In the genomic region with DNA sequence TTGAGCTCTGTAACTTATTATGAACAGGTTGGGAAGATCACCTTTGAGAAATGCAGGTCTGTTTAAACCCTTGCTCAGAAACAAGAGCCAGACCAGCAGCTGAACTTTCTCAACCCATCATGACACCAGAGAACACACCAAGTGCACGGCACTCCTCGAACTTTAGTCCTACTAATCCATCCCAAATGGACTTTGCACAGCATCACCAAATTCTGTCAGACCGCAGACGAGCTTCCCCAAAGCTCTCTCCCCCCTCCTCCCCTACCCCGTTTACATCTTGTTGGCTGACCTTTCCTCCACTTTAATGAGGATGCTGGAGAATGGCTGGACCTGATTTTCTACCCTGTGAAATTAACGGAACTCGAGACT, we compare ENCODE assay signal across 17 mouse cellular contexts. TPM values are rescaled to one million over a fixed set of nuclear protein-coding genes. Genes with fewer than 3 reads are reported as not detected.
DNase-seq lines count a peak whose midpoint lies in the region; ATAC-seq and TF ChIP-seq lines count a peak whose summit lies in the region.
"Had no signal": no experiment of that assay in that cellular context is flagged by ENCODE, and none has a peak within 500 bp of the region (broad histone marks: within the 10 kb centered on the region; RNA-seq: fewer than 3 reads in every experiment).

No protein-coding gene starts in this region.

- H3K27ac ChIP-seq in layer of hippocampus, adult 2 months: no peak overlapping the region
- 0 out of 2 replicates have a peak overlapping the region, but pooled peaks have one; percentile 9 for H3K27ac ChIP-seq in forebrain, embryonic 12.5 days
- H3K27ac ChIP-seq in hindbrain, embryonic 16.5 days (ENCODE audit: low read depth, low read length): no peak overlapping the region
- no peak overlapping the region for H3K27ac ChIP-seq in heart, embryonic 10.5 days
- H3K27ac ChIP-seq: left cerebral cortex, adult 2 months; liver, embryonic 12.5 days had no signal

- no peak for ATAC-seq in forebrain, embryonic 12.5 days (ENCODE audit: low FRiP score)
- no peak for ATAC-seq in hindbrain, embryonic 16.5 days
- ATAC-seq: liver, embryonic 12.5 days; lung, postnatal 0 days had no signal

- 4% methylated on average over 7 of the region's 7 CpGs for WGBS in forebrain, embryonic 12.5 days
- 21% methylated on average over 7 of the region's 7 CpGs for WGBS in hindbrain, embryonic 16.5 days
- 57% methylated on average over 7 of the region's 7 CpGs for WGBS in heart, embryonic 10.5 days

- no peak for TF ChIP-seq POLR2A in brain, embryonic 14.5 days (IDR thresholded peaks at IDR 0.05; ENCODE audit: borderline replicate concordance, extremely low read depth, insufficient read depth, insufficient read length, poor library complexity, severe bottlenecking)

- H3K4me2 ChIP-seq in forebrain, embryonic 12.5 days: peak overlapping the region; percentile 40
- peak overlapping the region; percentile 42; the same call in 1 of the 2 replicates for H3K4me2 ChIP-seq in hindbrain, embryonic 16.5 days (ENCODE audit: low read length)
- H3K4me2 ChIP-seq: liver, embryonic 12.5 days had no signal

- peak overlapping the region; percentile 33; the same call in 1 of the 2 replicates for H3K4me3 ChIP-seq in layer of hippocampus, adult 2 months
- no peak overlapping the region for H3K4me3 ChIP-seq in forebrain, embryonic 12.5 days (replicated peaks)
- no peak overlapping the region for H3K4me3 ChIP-seq in hindbrain, embryonic 16.5 days (ENCODE audit: low read length)
- H3K4me3 ChIP-seq in heart, embryonic 10.5 days: no peak overlapping the region
- H3K4me3 ChIP-seq: heart, embryonic 12.5 days; left cerebral cortex, adult 2 months; liver, embryonic 12.5 days had no signal

- no peak for DNase-seq in layer of hippocampus, adult 2 months (ENCODE audit: low spot score in 2 of 2)
- DNase-seq in layer of hippocampus, adult 18-20 months (ENCODE audit: low spot score in 2 of 2): no peak
- DNase-seq in brain, embryonic 14.5 days (ENCODE audit: low read depth): peak; percentile 22
- no peak for DNase-seq in heart, embryonic 10.5 days (ENCODE audit: low spot score)
- DNase-seq in MN1 (ENCODE audit: low spot score): no peak
- DNase-seq in ovary, postnatal 10 days (ENCODE audit: low spot score): no peak
- DNase-seq: adrenal gland, postnatal 36 days; cerebellum, postnatal 36 days; kidney, adult 8-10 months; right cerebral cortex, postnatal 14 days had no signal

- no peaks in the 10 kb centered on the region for H3K9me3 ChIP-seq in forebrain, embryonic 12.5 days
- H3K9me3 ChIP-seq in hindbrain, embryonic 16.5 days (ENCODE audit: control insufficient read depth, low read length): no peaks in the 10 kb centered on the region
- no peaks in the 10 kb centered on the region for H3K9me3 ChIP-seq in heart, embryonic 10.5 days
- H3K9me3 ChIP-seq: heart, embryonic 12.5 days; liver, embryonic 12.5 days had no signal

- peaks cover 11% of the 10 kb centered on the region for H3K36me3 ChIP-seq in forebrain, embryonic 12.5 days (replicated peaks)
- no peaks in the 10 kb centered on the region for H3K36me3 ChIP-seq in hindbrain, embryonic 16.5 days (ENCODE audit: control insufficient read depth, insufficient read depth, low read length)
- H3K36me3 ChIP-seq in heart, embryonic 10.5 days: peaks cover 7% of the 10 kb centered on the region; the same call in 1 of the 2 replicates
- H3K36me3 ChIP-seq: G1E; heart, embryonic 12.5 days; liver, embryonic 12.5 days had no signal

- TF ChIP-seq CTCF in layer of hippocampus, adult 2 months (conservative IDR thresholded peaks at IDR 0.05): no peak
- no peak for TF ChIP-seq CTCF in brain, embryonic 14.5 days (IDR thresholded peaks at IDR 0.05; ENCODE audit: borderline replicate concordance, extremely low read depth, insufficient read depth, insufficient read length)

- peaks cover 78% of the 10 kb centered on the region for H3K4me1 ChIP-seq in forebrain, embryonic 12.5 days
- peaks cover 30% of the 10 kb centered on the region for H3K4me1 ChIP-seq in hindbrain, embryonic 16.5 days (ENCODE audit: control insufficient read depth, insufficient read depth, low read depth, low read length)
- H3K4me1 ChIP-seq in heart, embryonic 10.5 days: peaks cover 45% of the 10 kb centered on the region
- H3K4me1 ChIP-seq: liver, embryonic 12.5 days had no signal

- H3K27me3 ChIP-seq in forebrain, embryonic 12.5 days: no peaks in the 10 kb centered on the region
- H3K27me3 ChIP-seq in hindbrain, embryonic 16.5 days (replicated peaks; ENCODE audit: control insufficient read depth, insufficient read depth, low read length): no peaks in the 10 kb centered on the region
- no peaks in the 10 kb centered on the region for H3K27me3 ChIP-seq in heart, embryonic 10.5 days (ENCODE audit: insufficient read depth, poor library complexity, severe bottlenecking)
- H3K27me3 ChIP-seq: heart, embryonic 12.5 days; liver, embryonic 12.5 days had no signal

- peak overlapping the region; percentile 17; the same call in 1 of the 2 replicates for H3K9ac ChIP-seq in forebrain, embryonic 12.5 days
- no peak overlapping the region for H3K9ac ChIP-seq in hindbrain, embryonic 16.5 days (ENCODE audit: low read depth, low read length)
- H3K9ac ChIP-seq: heart, embryonic 12.5 days; liver, embryonic 12.5 days had no signal

RNA-seq across cellular contexts. Expression of a gene that starts 19.1 kb away (rescaled TPM):
- 100 to 1,000 TPM; 334 to 340 TPM for total RNA-seq in layer of hippocampus, adult 2 months (2021)
- 100 to 1,000 TPM; 274 to 323 TPM for total RNA-seq in layer of hippocampus, adult 18-20 months (2021)
- polyA plus RNA-seq in brain, embryonic 14.5 days (2012; rRNA removed): 56.5 and 61.0 TPM in 2 replicates
- 56.2 and 58.4 TPM in 2 replicates for polyA plus RNA-seq in forebrain, embryonic 12.5 days (2016; fragmentation: Nextera tagmentation; extraction: Ambion mirVana)
- 37.7 and 40.8 TPM in 2 replicates for polyA plus RNA-seq in hindbrain, embryonic 16.5 days (2015; fragmentation: Nextera tagmentation; extraction: Ambion mirVana)
- polyA plus RNA-seq in heart, embryonic 10.5 days (2016; fragmentation: Nextera tagmentation; extraction: Ambion mirVana): 6.1 and 11.5 TPM in 2 replicates
- polyA plus RNA-seq: G1E had no signal
